Mouse (Mus musculus) neural tube, embryonic 12.5 days (tissue): Measurements from ENCODE around the gene Rcl1. TPM values are rescaled to one million over a fixed set of nuclear protein-coding genes. Genes with fewer than 3 reads are reported as not detected.

Experiments
- ATAC-seq: fragments of 200-750 bp; cut with Nextera tagmentation; 2 replicates; pipeline ENCODE4 v1.8.0; 2017; ENCODE audit warnings: low read depth, mild to moderate bottlenecking, moderate TSS enrichment, moderate library complexity; ENCODE audit not compliant: low FRiP score
- H3K27ac ChIP-seq: fragments of 300-500 bp; sonication (generic); 2 replicates; pipeline ENCODE4 v1.5.1; 2016
- H3K27me3 ChIP-seq: fragments of 300-500 bp; sonication (generic); replicated peaks from 2 replicates; pipeline ENCODE4 v1.6.1; 2016; ENCODE audit warnings: mild to moderate bottlenecking
- H3K36me3 ChIP-seq: fragments of 300-500 bp; sonication (generic); 2 replicates; pipeline ENCODE4 v1.6.1; 2016; ENCODE audit warnings: mild to moderate bottlenecking
- H3K4me1 ChIP-seq: fragments of 300-500 bp; sonication (generic); 2 replicates; pipeline ENCODE4 v1.6.1; 2016
- H3K4me2 ChIP-seq: fragments of 300-500 bp; sonication (generic); replicated peaks from 2 replicates; pipeline ENCODE4 v1.6.1; 2016; ENCODE audit warnings: mild to moderate bottlenecking
- H3K4me3 ChIP-seq: fragments of 300-500 bp; sonication (generic); 2 replicates; pipeline ENCODE4 v1.5.1; 2016
- H3K9ac ChIP-seq: fragments of 300-500 bp; sonication (generic); 2 replicates; pipeline ENCODE4 v1.6.1; 2016; ENCODE audit warnings: mild to moderate bottlenecking
- H3K9me3 ChIP-seq: fragments of 300-500 bp; sonication (generic); 2 replicates; pipeline ENCODE4 v1.6.1; 2016; ENCODE audit warnings: mild to moderate bottlenecking
- WGBS: fragments of 180-500 bp; shearing (Covaris S2); methylation state at CpG from one replicate; pipeline ENCODE4 v1.1.7; 2016; 5-methylcytosine and 5-hydroxymethylcytosine counted together
- polyA plus RNA-seq: library from polyadenylated mRNA; unstranded; fragments of >200 nt; fragmentation: Nextera tagmentation; extraction: Ambion mirVana; gene quantifications from 2 replicates; pipeline ENCODE4 v1.2.1, GENCODE M21; 2016

Gene Rcl1
- polyA plus RNA-seq, 1 experiment from 2014 or later: 38.4 TPM

DNA sequence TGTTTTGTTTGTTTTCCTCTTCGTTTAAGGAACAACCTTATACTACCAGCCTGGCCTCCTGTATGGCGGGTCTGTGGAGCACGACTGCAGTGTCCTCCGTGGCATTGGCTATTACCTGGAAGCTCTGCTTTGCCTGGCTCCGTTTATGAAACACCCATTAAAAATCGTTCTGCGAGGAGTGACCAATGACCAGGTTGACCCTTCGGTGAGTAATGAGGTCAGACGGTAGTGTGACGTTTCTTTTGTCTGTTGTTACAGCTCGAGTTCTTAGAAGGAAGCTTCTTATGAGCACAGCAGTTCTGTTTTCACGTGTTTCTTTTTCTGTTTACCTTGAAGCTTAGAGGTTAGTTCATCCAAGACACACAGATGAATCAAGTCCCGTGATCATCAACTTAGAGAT is 17.0 kb downstream of the Rcl1 start:
- no peak for ATAC-seq
- WGBS: 90% methylated on average over 13 of the region's 13 CpGs

DNA sequence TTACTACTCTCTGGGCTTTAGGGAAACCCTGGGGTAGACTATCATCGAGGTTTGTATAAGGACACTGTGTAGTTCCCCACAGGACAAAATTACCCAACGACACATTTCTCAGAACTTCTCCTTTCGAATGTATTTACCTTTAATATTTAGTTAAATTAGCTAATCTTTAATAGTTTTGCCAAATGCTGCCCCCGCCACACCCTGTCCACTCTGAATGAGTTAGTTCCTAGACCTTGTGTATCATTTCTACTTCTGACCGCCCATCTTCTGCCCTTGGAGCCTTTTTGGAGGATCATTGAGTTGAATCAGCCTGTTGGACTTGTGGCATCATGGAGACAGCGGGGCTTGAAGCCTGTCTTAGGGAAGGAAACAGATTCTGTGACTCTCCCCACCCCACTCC is 19.1 kb downstream of the Rcl1 start:
- H3K27ac ChIP-seq: no peak overlapping the region
- no peaks in the 10 kb centered on the region for H3K4me1 ChIP-seq
- ATAC-seq: no peak
- H3K9ac ChIP-seq: no peak overlapping the region
- peaks cover 33% of the 10 kb centered on the region for H3K36me3 ChIP-seq
- no peaks in the 10 kb centered on the region for H3K27me3 ChIP-seq
- no peak overlapping the region for H3K4me2 ChIP-seq
- 96% methylated on average over 6 of the region's 6 CpGs for WGBS
- H3K4me3 ChIP-seq: no peak overlapping the region
- H3K9me3 ChIP-seq: no peaks in the 10 kb centered on the region

More for the DNA sequence above, 17.0 kb downstream of the Rcl1 start:
- Histone ChIP-seq H3K4me2 (no peak overlapping the region), H3K36me3 (peaks cover 26% of the 10 kb centered on the region), H3K27ac (no peak overlapping the region), H3K9me3 (no peaks in the 10 kb centered on the region), H3K4me1 (no peaks in the 10 kb centered on the region), H3K4me3 (no peak overlapping the region), H3K27me3 (no peaks in the 10 kb centered on the region), H3K9ac (no peak overlapping the region)

DNA sequence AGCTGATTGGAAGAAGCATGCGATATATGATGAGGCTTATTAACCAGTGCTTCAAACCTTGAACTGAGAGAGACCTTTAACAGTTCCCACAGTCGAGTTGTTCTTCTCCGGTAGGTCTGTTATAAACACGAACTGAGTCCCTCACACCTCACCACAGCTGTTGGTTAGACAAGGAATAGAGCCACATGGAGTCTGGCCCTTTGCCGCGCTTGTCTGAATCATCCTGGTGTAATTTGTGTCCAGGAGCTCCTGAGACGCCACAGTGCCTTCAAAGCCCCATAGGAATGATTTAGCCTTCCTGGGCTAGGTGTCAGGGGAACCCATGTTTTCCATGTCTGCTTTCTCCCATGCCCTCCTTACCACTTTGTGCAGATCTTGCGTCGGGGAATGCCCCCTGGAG is 20.2 kb downstream of the Rcl1 start:
- no peak for ATAC-seq
- H3K9ac ChIP-seq: no peak overlapping the region
- peaks cover 35% of the 10 kb centered on the region for H3K36me3 ChIP-seq
- H3K4me1 ChIP-seq: no peaks in the 10 kb centered on the region
- no peak overlapping the region for H3K4me2 ChIP-seq
- no peak overlapping the region for H3K27ac ChIP-seq
- no peak overlapping the region for H3K4me3 ChIP-seq
- 84% methylated on average over 9 of the region's 9 CpGs for WGBS
- no peaks in the 10 kb centered on the region for H3K9me3 ChIP-seq
- no peaks in the 10 kb centered on the region for H3K27me3 ChIP-seq

DNA sequence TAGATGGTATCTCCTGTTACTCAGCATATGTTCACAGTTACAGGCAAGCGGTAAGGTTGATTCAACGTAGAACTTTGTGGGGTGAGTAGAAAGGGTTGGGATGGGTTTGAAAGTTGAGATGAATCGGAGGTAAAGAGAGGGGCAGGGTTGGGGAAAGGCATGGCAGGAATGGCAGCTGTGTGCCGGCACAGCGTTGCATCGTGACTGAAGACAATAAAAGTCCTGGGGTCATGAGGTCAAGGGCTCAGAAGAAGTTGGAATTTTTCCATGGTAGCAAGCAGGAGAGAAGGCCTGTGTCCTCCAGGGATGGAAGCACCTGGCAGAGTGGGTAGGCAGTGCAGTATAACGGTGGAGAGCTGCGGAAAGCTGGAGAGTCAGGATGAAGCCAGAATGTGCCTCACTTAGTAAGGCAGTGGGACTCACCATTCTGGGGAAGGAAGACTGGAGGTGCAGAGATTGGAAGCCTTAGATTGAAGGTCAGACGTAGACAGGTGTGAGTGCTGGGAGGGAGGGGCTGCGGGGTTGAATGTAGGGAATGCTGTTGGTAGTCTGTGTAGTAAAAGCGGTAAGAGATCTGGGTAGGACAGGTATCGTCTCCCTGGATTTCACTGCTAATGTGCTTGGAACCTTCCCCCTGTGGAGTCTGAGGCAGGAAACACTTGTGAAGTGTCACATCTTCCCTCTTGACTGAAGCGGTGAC is 23.9 kb downstream of the Rcl1 start:
- H3K36me3 ChIP-seq: peaks cover 31% of the 10 kb centered on the region
- 86% methylated on average over 13 of the region's 13 CpGs for WGBS
- H3K9ac ChIP-seq: no peak overlapping the region

DNA sequence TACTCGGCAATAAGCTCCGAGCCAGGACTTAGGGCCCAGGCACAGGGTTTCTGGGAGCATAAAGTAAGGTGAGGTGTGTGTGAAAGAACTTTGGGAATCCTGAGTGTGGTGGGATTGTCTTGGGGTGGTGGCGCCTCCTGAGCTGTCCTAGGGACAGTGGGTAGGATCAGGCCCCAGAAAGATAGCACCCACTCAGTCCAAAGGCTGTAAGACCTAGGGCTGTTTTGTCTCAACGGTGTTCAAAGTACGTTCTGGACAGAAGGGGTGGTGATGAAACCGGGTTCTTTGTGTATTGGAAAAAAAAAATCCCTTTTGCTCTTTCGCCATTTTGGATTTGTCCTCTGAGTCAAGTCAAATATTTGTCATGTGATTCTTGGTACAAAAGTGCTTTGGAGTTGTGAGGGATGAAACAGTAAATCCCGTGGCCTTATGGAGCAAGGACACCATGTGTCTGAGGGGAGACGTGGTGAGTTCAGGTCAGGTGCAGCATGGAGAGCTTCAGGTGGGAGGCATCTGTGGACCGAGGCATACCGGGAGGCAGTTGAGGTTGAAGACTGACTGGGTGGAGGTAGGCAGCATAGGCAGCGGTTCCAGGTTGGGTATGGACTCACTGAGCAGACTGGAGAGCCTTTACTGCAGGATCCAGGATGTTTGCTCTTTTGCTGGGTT is 25.3 kb downstream of the Rcl1 start:
- H3K27ac ChIP-seq: no peak overlapping the region
- ATAC-seq: no peak
- H3K36me3 ChIP-seq: peaks cover 36% of the 10 kb centered on the region
- H3K4me3 ChIP-seq: no peak overlapping the region
- no peak overlapping the region for H3K4me2 ChIP-seq
- no peaks in the 10 kb centered on the region for H3K27me3 ChIP-seq
- WGBS: 95% methylated on average over 12 of the region's 12 CpGs
- H3K9me3 ChIP-seq: no peaks in the 10 kb centered on the region
- no peaks in the 10 kb centered on the region for H3K4me1 ChIP-seq
- no peak overlapping the region for H3K9ac ChIP-seq

More for the DNA sequence above, 23.9 kb downstream of the Rcl1 start:
- ATAC-seq: no peak
- H3K9me3 ChIP-seq: no peaks in the 10 kb centered on the region
- no peaks in the 10 kb centered on the region for H3K4me1 ChIP-seq
- no peak overlapping the region for H3K4me3 ChIP-seq
- H3K4me2 ChIP-seq: no peak overlapping the region
- H3K27ac ChIP-seq: no peak overlapping the region
- H3K27me3 ChIP-seq: no peaks in the 10 kb centered on the region

DNA sequence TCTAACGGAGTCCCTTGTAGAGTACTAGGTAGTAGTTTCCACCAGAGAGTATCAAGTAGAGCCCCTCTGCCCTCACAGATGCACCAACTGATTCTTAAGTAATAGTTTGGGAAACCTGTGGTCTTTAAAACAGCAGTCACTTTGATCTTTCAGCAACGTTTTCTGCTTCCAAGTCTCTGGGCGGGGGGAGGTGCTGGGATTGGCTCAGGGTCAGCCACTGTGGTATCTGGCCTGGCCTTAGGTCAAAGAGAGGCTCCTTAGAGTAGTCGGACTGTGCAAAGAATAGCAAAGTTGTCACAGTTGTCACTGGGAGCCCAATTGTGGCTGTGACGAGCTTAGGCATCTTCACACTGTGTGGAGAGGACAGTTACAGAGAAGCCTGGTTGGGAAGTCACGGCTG is 26.2 kb downstream of the Rcl1 start:
- no peak overlapping the region for H3K4me3 ChIP-seq
- WGBS: 74% methylated on average over 6 of the region's 6 CpGs
- no peak overlapping the region for H3K27ac ChIP-seq
- H3K27me3 ChIP-seq: no peaks in the 10 kb centered on the region
- no peaks in the 10 kb centered on the region for H3K4me1 ChIP-seq
- ATAC-seq: no peak
- H3K36me3 ChIP-seq: peaks cover 44% of the 10 kb centered on the region
- H3K9me3 ChIP-seq: no peaks in the 10 kb centered on the region
- no peak overlapping the region for H3K9ac ChIP-seq
- H3K4me2 ChIP-seq: no peak overlapping the region

DNA sequence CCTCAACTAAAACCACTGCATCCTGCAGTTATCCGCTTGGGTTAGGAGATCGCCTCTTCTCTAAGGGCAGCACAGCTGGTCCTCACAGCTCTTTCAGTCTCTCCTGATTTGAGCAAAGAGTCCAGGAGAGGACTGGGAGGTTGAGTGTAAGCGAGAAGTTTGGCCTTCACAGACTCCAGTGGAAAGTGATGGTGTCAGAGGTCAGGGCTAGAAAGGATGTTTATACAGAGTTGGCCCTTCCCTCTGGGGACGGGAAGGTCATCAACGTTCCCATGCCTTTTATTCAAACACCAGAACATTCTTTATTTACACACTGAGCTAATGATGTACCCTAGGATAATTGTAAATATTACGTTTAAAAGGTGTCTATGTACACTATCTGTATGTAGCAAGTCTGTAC is 27.0 kb downstream of the Rcl1 start:
- Histone ChIP-seq H3K36me3 (peaks cover 37% of the 10 kb centered on the region), H3K9me3 (no peaks in the 10 kb centered on the region), H3K27me3 (no peaks in the 10 kb centered on the region), H3K9ac (no peak overlapping the region), H3K4me3 (no peak overlapping the region), H3K27ac (no peak overlapping the region), H3K4me2 (no peak overlapping the region), H3K4me1 (no peaks in the 10 kb centered on the region)
- no peak for ATAC-seq
- 75% methylated on average over 6 of the region's 6 CpGs for WGBS

DNA sequence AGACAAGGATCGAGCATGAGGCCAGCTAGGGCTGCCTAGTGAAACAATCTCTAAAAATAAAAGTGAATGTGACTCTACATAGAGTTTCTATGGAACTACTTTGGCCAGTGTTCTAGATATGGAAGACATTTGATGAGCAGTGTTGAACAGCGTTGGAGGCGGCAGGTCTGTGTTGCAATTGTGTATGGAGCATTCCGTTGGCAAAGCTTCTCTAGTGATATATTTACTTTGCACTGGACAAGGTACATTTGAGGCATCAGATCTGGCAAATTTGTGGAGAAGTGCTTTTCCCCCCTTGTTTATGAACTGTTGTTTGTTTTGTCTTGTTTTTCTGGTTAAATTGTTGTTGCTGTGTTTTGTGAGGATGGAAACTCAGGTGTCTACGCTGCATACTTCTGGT is 28.4 kb downstream of the Rcl1 start:
- Histone ChIP-seq H3K9ac (no peak overlapping the region), H3K36me3 (peaks cover 38% of the 10 kb centered on the region), H3K27me3 (no peaks in the 10 kb centered on the region), H3K4me2 (no peak overlapping the region), H3K27ac (no peak overlapping the region), H3K4me1 (no peaks in the 10 kb centered on the region), H3K9me3 (no peaks in the 10 kb centered on the region), H3K4me3 (no peak overlapping the region)
- no peak for ATAC-seq
- 94% methylated on average over 5 of the region's 5 CpGs for WGBS

DNA sequence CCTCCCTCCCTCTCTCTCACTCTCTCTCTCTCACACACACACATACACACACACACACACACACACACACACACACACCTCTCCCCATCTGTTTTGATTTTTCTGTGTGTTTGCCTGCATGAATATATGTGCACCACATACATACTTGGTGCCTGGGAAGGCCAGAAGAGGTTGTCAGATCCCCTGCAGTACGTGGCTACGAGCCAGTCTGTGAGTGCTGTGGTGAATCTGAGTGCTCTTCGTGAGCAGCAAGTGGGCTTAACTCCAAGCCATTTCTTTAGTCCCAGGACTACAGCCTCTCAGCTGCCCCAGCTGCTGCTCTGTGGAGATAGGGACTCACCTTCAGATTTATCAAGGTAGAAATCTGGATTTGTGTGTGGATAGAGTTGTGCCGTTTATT is 30.0 kb downstream of the Rcl1 start:
- WGBS: 92% methylated on average over 4 of the region's 4 CpGs
- Histone ChIP-seq H3K27ac (no peak overlapping the region), H3K27me3 (no peaks in the 10 kb centered on the region), H3K9ac (no peak overlapping the region), H3K9me3 (no peaks in the 10 kb centered on the region), H3K4me1 (no peaks in the 10 kb centered on the region), H3K4me2 (no peak overlapping the region), H3K4me3 (no peak overlapping the region), H3K36me3 (peaks cover 39% of the 10 kb centered on the region)
- ATAC-seq: no peak

DNA sequence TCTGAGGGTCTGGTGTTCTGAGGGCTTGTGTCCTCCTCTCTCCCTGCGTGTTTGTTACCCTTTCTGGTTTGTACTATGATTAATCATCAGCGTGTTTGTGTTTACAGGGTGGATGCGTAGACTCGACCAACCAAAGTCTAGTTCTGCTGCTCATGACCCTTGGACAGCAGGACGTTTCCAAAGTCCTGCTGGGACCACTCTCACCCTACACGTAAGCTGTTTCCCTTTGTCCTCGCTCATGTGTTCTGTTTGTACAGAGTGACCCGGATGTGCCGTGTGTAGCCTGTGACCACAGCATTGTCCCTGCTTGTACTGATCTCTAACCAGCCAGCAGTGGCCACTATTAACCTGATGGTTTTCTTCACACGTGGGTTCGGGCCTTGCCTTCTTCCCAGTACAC is 33.1 kb downstream of the Rcl1 start:
- no peaks in the 10 kb centered on the region for H3K27me3 ChIP-seq
- no peak overlapping the region for H3K9ac ChIP-seq
- 91% methylated on average over 11 of the region's 11 CpGs for WGBS
- H3K27ac ChIP-seq: no peak overlapping the region
- no peaks in the 10 kb centered on the region for H3K4me1 ChIP-seq
- no peak overlapping the region for H3K4me3 ChIP-seq
- ATAC-seq: no peak
- no peak overlapping the region for H3K4me2 ChIP-seq
- H3K9me3 ChIP-seq: no peaks in the 10 kb centered on the region
- peaks cover 31% of the 10 kb centered on the region for H3K36me3 ChIP-seq

DNA sequence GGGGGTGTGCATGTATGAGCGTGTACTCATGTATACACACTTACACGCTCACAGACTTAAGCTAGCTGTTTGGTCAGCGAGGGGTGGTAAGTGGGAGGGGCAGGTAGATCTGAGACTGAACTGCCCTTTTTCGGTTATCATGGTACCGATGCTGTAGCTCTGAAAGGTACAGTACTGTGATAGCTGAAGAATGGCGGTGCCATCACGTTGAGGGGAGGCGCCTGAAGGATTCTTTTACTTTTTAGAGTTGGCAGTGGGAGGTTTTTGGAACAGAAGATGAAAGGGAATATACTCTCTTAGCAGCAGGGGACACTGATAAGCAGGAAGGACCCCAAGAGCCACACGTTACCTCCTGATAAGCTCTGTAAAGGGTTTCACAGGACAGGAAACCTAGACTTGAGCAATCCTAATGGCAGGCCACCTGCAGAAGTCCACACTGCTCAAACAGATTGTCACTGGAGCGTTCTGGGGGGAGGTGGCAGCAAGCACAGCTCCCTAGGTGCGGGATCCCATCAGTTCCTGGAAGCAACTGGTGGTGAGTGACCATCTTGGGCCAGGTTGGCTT is 34.1 kb downstream of the Rcl1 start:
- H3K4me1 ChIP-seq: no peaks in the 10 kb centered on the region
- no peak overlapping the region for H3K9ac ChIP-seq
- no peaks in the 10 kb centered on the region for H3K27me3 ChIP-seq
- 93% methylated on average over 11 of the region's 11 CpGs for WGBS
- no peak overlapping the region for H3K4me3 ChIP-seq
- peaks cover 31% of the 10 kb centered on the region for H3K36me3 ChIP-seq
- no peaks in the 10 kb centered on the region for H3K9me3 ChIP-seq
- no peak for ATAC-seq
- H3K27ac ChIP-seq: no peak overlapping the region
- H3K4me2 ChIP-seq: no peak overlapping the region

DNA sequence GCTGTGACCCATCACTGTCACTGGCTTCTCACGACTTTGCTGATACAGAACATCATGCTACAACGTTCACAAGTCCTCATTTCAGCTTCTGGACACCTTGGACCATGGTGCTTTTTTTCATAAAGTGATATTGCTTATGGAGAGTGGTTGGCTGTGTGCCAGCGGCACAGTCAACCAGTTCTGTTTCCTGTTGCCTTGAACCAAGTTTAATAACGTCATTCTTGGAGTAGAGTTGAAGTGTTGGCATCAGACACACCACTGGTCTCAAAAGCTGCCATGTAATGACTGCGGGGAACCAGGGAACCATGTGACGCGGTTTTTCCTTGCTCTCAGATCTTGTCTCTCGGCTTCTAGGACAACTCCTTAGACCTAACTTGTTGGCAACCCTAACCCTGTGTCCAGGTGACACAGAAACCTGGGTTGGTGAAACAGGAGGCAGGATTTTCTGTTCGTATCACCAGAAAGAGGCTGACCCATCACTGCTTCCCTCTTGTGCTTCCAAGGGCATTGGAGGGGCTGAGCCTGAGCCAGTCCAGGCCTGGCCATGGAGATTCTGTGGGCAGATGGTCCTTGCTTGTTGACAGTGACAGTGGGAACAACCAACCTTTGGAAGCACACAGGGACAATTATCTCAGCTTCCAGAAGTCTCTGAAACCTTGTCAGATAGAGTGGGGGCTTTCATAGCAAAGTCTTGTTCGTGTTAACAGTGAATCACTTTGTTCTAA is 37.5 kb downstream of the Rcl1 start:
- Histone ChIP-seq H3K4me2 (no peak overlapping the region), H3K27me3 (no peaks in the 10 kb centered on the region), H3K9ac (no peak overlapping the region), H3K27ac (no peak overlapping the region), H3K4me3 (no peak overlapping the region), H3K9me3 (no peaks in the 10 kb centered on the region), H3K36me3 (peaks cover 17% of the 10 kb centered on the region), H3K4me1 (no peaks in the 10 kb centered on the region)
- WGBS: 89% methylated on average over 10 of the region's 10 CpGs
- ATAC-seq: no peak
